Mouse (Mus musculus) stomach, embryonic 14.5 days (tissue): ENCODE results near the gene Rhebl1. TPM values are rescaled to one million over a fixed set of nuclear protein-coding genes. Genes with fewer than 3 reads are reported as not detected.

ENCODE experiments used
- ATAC-seq: fragments of 200-750 bp; cut with Nextera tagmentation; 2 replicates; pipeline ENCODE4 v1.8.0; 2017; ENCODE audit warnings: low read depth, moderate TSS enrichment; ENCODE audit not compliant: insufficient number of reproducible peaks, insufficient read depth, low FRiP score
- H3K27ac ChIP-seq: fragments of 300-500 bp; sonication (generic); 2 replicates; pipeline ENCODE4 v1.5.1; 2014; ENCODE audit warnings: mild to moderate bottlenecking, low read length, moderate library complexity, mixed read lengths
- H3K27me3 ChIP-seq: fragments of 300-500 bp; sonication (generic); 2 replicates; pipeline ENCODE4 v1.6.1; 2014; ENCODE audit warnings: low read length, control low read depth, mixed read lengths; ENCODE audit not compliant: control insufficient read depth, insufficient read depth
- H3K36me3 ChIP-seq: fragments of 300-500 bp; sonication (generic); 2 replicates; pipeline ENCODE4 v1.6.1; 2014; ENCODE audit warnings: mild to moderate bottlenecking, control low read depth, low read length, moderate library complexity, mixed read lengths; ENCODE audit not compliant: control insufficient read depth, insufficient read depth
- H3K4me1 ChIP-seq: fragments of 300-500 bp; sonication (generic); 2 replicates; pipeline ENCODE4 v1.6.1; 2014; ENCODE audit warnings: low read length, control low read depth, mixed read lengths; ENCODE audit not compliant: control insufficient read depth, insufficient read depth
- H3K4me2 ChIP-seq: fragments of 300-500 bp; sonication (generic); replicated peaks from 2 replicates; pipeline ENCODE4 v1.6.1; 2014; ENCODE audit warnings: low read depth, low read length, control low read depth
- H3K4me3 ChIP-seq: fragments of 300-500 bp; sonication (generic); 2 replicates; pipeline ENCODE4 v1.5.1; 2014; ENCODE audit warnings: low read depth, low read length, control low read depth
- H3K9ac ChIP-seq: fragments of 300-500 bp; sonication (generic); replicated peaks from 2 replicates; pipeline ENCODE4 v1.6.1; 2014; ENCODE audit warnings: low read depth, mild to moderate bottlenecking, control low read depth, low read length, moderate library complexity, mixed read lengths
- H3K9me3 ChIP-seq: fragments of 300-500 bp; sonication (generic); 2 replicates; pipeline ENCODE4 v1.6.1; 2016; ENCODE audit warnings: low read depth, low read length, control low read depth; ENCODE audit not compliant: control insufficient read depth
- WGBS: fragments of 180-500 bp; shearing (Covaris S2); extraction: QIAGEN DNeasy Blood & Tissue Kit; methylation state at CpG from one replicate; pipeline ENCODE4 v1.1.7; 2014; 5-methylcytosine and 5-hydroxymethylcytosine counted together
- polyA plus RNA-seq: library from polyadenylated mRNA; unstranded; fragments of >200 nt; fragmentation: Nextera tagmentation; extraction: Ambion mirVana; gene quantifications from 2 replicates; pipeline ENCODE4 v1.2.1, GENCODE M21; 2014

Gene Rhebl1
- polyA plus RNA-seq, 1 experiment from 2014 or later = 8.1 TPM

DNA sequence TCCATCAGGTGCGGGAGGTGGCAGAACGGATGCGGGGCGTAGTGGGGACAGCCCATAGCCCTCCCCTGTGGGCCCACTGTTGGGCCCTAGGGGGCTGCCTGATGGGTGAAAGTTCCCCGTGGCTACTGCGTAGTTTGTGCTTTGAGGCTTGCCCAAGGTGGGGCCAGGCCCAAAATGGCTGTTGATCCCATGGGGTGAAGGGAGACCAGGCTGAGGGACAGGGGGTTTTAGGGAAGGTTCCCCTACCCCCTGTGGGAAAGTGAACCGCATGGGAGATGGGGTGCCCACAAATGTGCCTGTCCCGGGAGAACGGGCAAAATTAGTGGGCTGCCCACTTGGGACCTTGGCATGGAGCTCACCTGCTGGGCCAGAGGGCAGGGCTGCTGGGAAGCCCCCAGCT lies 42.3 kb downstream of the Rhebl1 start:
- Histone ChIP-seq H3K27ac (no peak overlapping the region), H3K9me3 (no peaks in the 10 kb centered on the region), H3K4me2 (no peak overlapping the region), H3K4me3 (no peak overlapping the region), H3K4me1 (no peaks in the 10 kb centered on the region), H3K9ac (no peak overlapping the region), H3K36me3 (peaks cover 99% of the 10 kb centered on the region), H3K27me3 (no peaks in the 10 kb centered on the region)
- 92% methylated on average over 9 of the region's 9 CpGs for WGBS
- no peak for ATAC-seq

DNA sequence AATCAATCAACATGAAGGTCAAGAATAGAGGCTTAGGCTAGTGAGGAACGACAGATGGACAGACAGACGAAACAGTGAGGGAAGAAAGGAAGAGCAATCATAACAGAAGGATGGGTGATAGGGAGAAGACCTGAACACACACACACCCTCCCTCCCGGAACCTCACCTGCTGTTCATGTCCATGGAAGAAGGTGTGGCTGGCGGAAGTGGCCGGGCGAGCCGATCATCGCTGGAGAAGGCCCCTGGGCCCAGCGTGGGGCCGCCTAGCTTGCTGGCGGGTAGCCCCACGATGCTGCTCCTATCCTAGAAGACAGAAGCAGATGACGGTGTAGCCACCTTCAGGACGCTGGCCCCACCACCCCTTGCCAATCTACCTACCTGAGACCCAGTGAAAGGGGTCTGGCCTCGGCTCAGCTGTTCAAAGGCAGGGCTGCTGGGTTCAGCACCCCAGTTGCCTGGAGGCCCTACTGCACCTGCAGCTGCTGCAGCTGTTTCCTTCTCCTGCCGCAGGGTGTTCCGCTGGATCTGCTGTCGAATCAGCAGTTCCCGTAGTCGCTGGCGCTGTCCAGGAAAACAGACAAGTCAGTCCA lies 43.0 kb downstream of the Rhebl1 start:
- ATAC-seq = no peak
- no peaks in the 10 kb centered on the region for H3K4me1 ChIP-seq
- no peaks in the 10 kb centered on the region for H3K27me3 ChIP-seq
- H3K36me3 ChIP-seq = peaks cover 100% of the 10 kb centered on the region
- 88% methylated on average over 21 of the region's 21 CpGs for WGBS
- H3K4me2 ChIP-seq = no peak overlapping the region
- H3K27ac ChIP-seq = no peak overlapping the region
- no peak overlapping the region for H3K9ac ChIP-seq
- no peak overlapping the region for H3K4me3 ChIP-seq
- H3K9me3 ChIP-seq = no peaks in the 10 kb centered on the region

DNA sequence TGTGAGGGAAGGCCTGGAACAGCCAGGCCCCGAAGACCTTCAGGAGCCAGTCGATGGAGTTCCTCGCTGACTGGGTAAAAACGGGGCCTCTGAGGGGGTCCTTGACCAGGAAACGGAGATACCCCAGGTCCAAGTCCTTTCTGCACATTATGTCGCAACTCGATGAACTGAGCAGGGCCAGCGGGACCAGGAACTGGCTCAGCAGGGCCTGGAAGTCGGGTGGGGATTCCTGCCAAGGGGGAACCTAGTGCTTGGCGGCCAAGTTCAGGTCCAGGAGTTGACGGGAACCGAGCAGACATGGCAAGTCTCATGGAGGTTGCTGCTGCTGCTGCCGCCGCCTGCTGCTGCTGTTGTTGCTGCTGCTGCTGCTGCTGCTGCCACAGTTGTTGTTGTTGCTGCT lies 43.7 kb downstream of the Rhebl1 start:
- Histone ChIP-seq H3K36me3 (peaks cover 100% of the 10 kb centered on the region), H3K27me3 (no peaks in the 10 kb centered on the region), H3K4me2 (no peak overlapping the region), H3K4me1 (no peaks in the 10 kb centered on the region), H3K27ac (no peak overlapping the region), H3K9ac (no peak overlapping the region), H3K9me3 (no peaks in the 10 kb centered on the region), H3K4me3 (no peak overlapping the region)
- ATAC-seq = no peak
- WGBS = 94% methylated on average over 14 of the region's 14 CpGs

DNA sequence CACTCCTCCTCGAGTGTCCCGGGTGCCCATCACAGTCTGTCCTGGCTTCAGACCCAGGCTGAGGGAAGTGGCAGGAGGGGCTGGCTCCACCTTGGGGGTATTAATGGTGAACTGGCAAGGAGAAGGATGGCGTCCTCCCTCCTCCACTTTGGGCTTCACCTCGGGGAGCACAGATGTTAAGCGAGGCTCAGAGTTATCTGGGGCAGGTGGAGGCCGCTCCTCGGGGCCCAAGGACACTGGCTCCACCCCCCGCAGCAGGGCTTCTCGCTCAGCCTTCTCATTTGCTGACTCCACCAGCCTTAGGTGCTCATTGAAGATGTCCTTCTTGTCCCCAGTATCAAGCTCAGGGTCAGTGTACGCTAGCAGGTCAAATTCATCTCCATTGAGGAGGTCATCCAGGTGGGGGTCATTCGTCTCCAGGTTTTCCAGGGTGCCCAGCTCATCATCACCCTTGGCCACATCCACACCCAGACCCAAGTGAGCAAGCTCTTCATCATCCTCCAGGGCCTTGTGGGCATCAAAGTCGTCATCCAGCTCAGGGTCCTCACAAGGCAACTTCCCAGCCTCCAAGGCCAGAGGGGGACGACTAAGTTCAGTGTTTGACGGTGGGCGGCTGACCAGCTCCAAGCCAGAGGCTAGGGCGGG lies 44.3 kb downstream of the Rhebl1 start:
- Histone ChIP-seq H3K4me3 (no peak overlapping the region), H3K4me2 (no peak overlapping the region), H3K9me3 (no peaks in the 10 kb centered on the region), H3K9ac (no peak overlapping the region), H3K36me3 (peaks cover 100% of the 10 kb centered on the region), H3K27ac (no peak overlapping the region), H3K4me1 (no peaks in the 10 kb centered on the region), H3K27me3 (no peaks in the 10 kb centered on the region)
- no peak for ATAC-seq
- 80% methylated on average over 16 of the region's 16 CpGs for whole genome bisulfite sequencing

DNA sequence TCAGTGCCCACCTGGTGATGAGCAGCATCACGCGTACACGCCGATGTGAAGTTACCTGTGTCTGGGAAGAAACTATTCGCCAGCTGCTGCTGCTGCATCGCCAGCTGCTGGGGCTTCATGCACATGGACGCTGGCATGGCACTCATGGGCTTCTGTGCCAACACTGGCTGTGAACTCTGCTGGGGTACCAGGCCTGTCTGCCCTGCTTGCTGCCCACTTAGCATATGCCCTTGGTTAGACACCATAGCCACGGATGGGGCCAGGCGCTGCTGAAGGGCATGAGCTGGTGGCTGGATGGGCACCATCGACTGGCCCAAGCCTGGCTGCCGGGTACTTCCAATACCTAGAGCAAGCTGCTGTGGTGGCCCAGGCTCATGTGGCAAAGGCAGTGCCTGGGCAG lies 45.2 kb downstream of the Rhebl1 start:
- WGBS = 96% methylated on average over 11 of the region's 11 CpGs

DNA sequence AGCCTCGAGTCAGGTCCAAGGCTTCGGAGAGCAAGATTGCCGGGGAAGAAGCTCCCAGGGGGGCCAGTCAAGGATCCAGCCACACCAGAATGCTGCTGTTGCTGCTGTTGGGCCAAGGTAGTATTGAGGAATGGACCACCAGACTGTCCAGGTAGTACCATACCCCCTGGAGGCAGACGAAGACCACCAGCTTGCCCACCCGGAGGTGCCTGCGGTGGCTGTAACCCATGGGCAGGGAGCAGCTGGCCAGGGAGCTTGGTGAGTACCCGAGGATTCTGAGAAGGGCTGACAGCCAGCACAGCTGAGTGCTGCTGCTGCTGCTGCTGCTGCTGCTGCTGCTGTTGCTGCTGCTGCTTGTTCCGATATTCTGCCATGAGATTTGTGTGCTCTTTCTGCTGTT lies 48.2 kb downstream of the Rhebl1 start:
- WGBS = 87% methylated on average over 8 of the region's 8 CpGs
- ATAC-seq = no peak
- no peak overlapping the region for H3K27ac ChIP-seq
- no peak overlapping the region for H3K4me2 ChIP-seq
- H3K4me1 ChIP-seq = no peaks in the 10 kb centered on the region
- no peak overlapping the region for H3K9ac ChIP-seq
- H3K4me3 ChIP-seq = no peak overlapping the region
- peaks cover 100% of the 10 kb centered on the region for H3K36me3 ChIP-seq
- no peaks in the 10 kb centered on the region for H3K9me3 ChIP-seq
- H3K27me3 ChIP-seq = no peaks in the 10 kb centered on the region

More for the DNA sequence above, 45.2 kb downstream of the Rhebl1 start:
- Histone ChIP-seq H3K27ac (no peak overlapping the region), H3K4me2 (no peak overlapping the region), H3K4me3 (no peak overlapping the region), H3K27me3 (no peaks in the 10 kb centered on the region), H3K36me3 (peaks cover 100% of the 10 kb centered on the region), H3K9me3 (no peaks in the 10 kb centered on the region), H3K9ac (no peak overlapping the region), H3K4me1 (no peaks in the 10 kb centered on the region)
- ATAC-seq = no peak

DNA sequence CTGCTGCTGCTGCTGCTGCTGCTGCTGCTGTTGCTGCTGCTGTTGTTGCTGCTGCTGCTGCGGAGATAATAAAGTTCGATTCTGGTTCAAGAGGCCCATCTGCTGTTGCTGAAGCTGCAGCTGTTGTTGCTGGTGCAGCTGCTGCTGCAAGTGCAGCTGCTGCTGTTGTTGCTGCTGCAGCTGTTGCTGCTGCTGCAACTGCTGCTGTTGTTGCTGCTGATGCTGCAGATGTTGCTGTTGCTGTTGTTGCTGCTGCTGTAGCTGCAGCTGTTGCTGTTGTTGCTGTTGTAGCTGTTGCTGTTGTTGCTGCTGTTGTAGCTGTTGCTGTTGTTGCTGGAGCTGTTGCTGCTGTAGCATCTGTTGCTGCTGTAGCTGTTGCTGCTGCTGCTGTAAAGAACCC lies 49.2 kb downstream of the Rhebl1 start:
- H3K4me2 ChIP-seq = no peak overlapping the region
- H3K9me3 ChIP-seq = no peaks in the 10 kb centered on the region
- H3K27me3 ChIP-seq = no peaks in the 10 kb centered on the region
- no peaks in the 10 kb centered on the region for H3K4me1 ChIP-seq
- WGBS = 92% methylated on average over 2 of the region's 2 CpGs
- no peak for ATAC-seq
- H3K27ac ChIP-seq = no peak overlapping the region
- no peak overlapping the region for H3K9ac ChIP-seq
- no peak overlapping the region for H3K4me3 ChIP-seq
- H3K36me3 ChIP-seq = peaks cover 100% of the 10 kb centered on the region

DNA sequence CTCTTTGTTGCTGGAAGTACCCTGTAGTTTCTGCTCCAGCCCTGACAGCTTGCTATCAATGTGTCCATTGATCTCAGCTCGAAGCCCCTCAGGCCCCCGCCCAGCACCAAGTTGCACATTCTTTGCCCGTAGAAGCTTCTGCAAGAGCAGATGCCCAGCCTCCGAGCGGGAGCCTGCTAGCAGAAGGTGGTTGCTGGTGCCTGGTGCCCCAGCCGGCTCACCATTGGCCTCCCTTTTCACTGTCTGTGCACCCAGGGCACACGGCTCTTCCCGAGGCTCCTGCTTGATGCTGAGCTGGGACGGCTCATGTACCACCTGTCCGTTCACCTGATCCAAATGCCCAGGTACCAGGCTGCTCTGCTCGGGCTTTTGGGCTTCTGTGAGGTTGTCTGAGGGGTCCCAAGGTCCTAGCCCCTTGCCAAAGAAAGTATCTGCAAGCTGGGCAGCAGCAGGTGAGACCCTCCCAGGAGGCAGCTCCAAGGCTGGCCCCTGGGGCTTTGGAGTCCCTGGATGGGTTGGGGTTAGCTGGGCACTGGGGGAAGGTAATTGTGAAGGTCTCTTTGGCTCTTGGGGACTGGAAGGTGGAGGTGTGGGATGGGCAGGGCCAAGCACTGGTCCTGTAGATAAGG lies 50.6 kb downstream of the Rhebl1 start:
- no peak overlapping the region for H3K4me3 ChIP-seq
- no peak overlapping the region for H3K9ac ChIP-seq
- no peak overlapping the region for H3K27ac ChIP-seq
- WGBS = 92% methylated on average over 11 of the region's 11 CpGs
- H3K4me1 ChIP-seq = no peaks in the 10 kb centered on the region
- no peaks in the 10 kb centered on the region for H3K27me3 ChIP-seq
- no peak overlapping the region for H3K4me2 ChIP-seq
- no peaks in the 10 kb centered on the region for H3K9me3 ChIP-seq
- no peak for ATAC-seq
- peaks cover 100% of the 10 kb centered on the region for H3K36me3 ChIP-seq
